Mouse (Mus musculus) bone marrow, adult 2 months (tissue): Measurements from ENCODE around the gene Agbl1. TPM values are rescaled to one million over a fixed set of nuclear protein-coding genes. Genes with fewer than 3 reads are reported as not detected.

Experiments
- H3K27ac ChIP-seq: fragments of 200-500 bp; 2 replicates; pipeline ENCODE4 v1.5.1; 2012; ENCODE audit warnings: low read depth, mild to moderate bottlenecking, control low read depth, inconsistent platforms, low read length; ENCODE audit not compliant: control insufficient read depth, poor library complexity, insufficient read depth
- H3K4me1 ChIP-seq: fragments of 200-500 bp; 2 replicates; pipeline ENCODE4 v1.6.1; 2011; ENCODE audit warnings: low read length; ENCODE audit not compliant: control insufficient read depth, insufficient read depth
- H3K4me3 ChIP-seq: fragments of 200-500 bp; replicated peaks from 2 replicates; pipeline ENCODE3; 2011; ENCODE audit warnings: mild to moderate bottlenecking, low read depth, low read length, control low read depth; ENCODE audit not compliant: control insufficient read depth
- CTCF ChIP-seq: fragments of 200-500 bp; IDR thresholded peaks from 2 replicates; pipeline ENCODE4 v1.5.1; 2011; ENCODE audit warnings: low read length, control low read depth; ENCODE audit not compliant: control insufficient read depth, insufficient read depth
- POLR2A ChIP-seq: fragments of 200-500 bp; IDR thresholded peaks from 2 replicates; pipeline ENCODE4 v1.6.1; 2011; ENCODE audit warnings: low read depth, mild to moderate bottlenecking, control low read depth, low read length, borderline replicate concordance; ENCODE audit not compliant: control insufficient read depth
- WGBS: fragments of 180-500 bp; shearing (Covaris S2); methylation state at CpG from one replicate; pipeline ENCODE4 v1.1.7; 2018; 5-methylcytosine and 5-hydroxymethylcytosine counted together
- polyA plus RNA-seq: library from polyadenylated mRNA; stranded (reverse); fragments of >200 nt; gene quantifications from 2 replicates; pipeline ENCODE4 v1.2.4, GENCODE M21; 2011; ENCODE audit warnings: low replicate concordance; ENCODE audit not compliant: missing spikeins, insufficient read depth, insufficient read length

The Agbl1 gene
- not detected in 2 replicates for polyA plus RNA-seq

- Histone ChIP-seq H3K4me1 (no peaks in the 10 kb centered on the region), H3K4me3 (no peak within 1 kb of the TSS), H3K27ac (no peak within 1 kb of the TSS)
- TF ChIP-seq POLR2A (no peak), CTCF (no peak)
- WGBS, result 53% methylated on average over 7 of the region's 7 CpGs
Observed at GRCm38 (mm10) chr7:76229311-76229937, at the start of gene Agbl1. Gene Agbl1, plus strand, starts transcription at chr7:76229887.

GRCm38 (mm10) chr7:76185005-76185658, 44.6 kb upstream of the Agbl1 start:
- TF ChIP-seq POLR2A (no peak), CTCF (no peak)
- WGBS, result 76% methylated on average over 7 of the region's 7 CpGs
- Histone ChIP-seq H3K4me1 (no peaks in the 10 kb centered on the region), H3K27ac (no peak overlapping the region), H3K4me3 (no peak overlapping the region)

- Histone ChIP-seq H3K4me3 (no peak overlapping the region), H3K27ac (no peak overlapping the region), H3K4me1 (no peaks in the 10 kb centered on the region)
- 36% methylated on average over 6 of the region's 6 CpGs for WGBS
- TF ChIP-seq CTCF (no peak), POLR2A (no peak)
Observed at GRCm38 (mm10) chr7:76185681-76186121, 44.0 kb upstream of the Agbl1 start.

- Histone ChIP-seq H3K4me3 (no peak overlapping the region), H3K27ac (no peak overlapping the region), H3K4me1 (no peaks in the 10 kb centered on the region)
- 85% methylated on average over 4 of the region's 4 CpGs for WGBS
- no peak for TF ChIP-seq POLR2A
- TF ChIP-seq CTCF, result no peak
Observed at GRCm38 (mm10) chr7:76218546-76218945, 11.1 kb upstream of the Agbl1 start.

GRCm38 (mm10) chr7:76219797-76220469, 9.8 kb upstream of the Agbl1 start:
- no peak overlapping the region for H3K27ac ChIP-seq
- WGBS, result 83% methylated on average over 7 of the region's 7 CpGs
- H3K4me1 ChIP-seq, result no peaks in the 10 kb centered on the region
- no peak overlapping the region for H3K4me3 ChIP-seq
- TF ChIP-seq CTCF, result no peak
- no peak for TF ChIP-seq POLR2A

GRCm38 (mm10) chr7:76222691-76223090, 7.0 kb upstream of the Agbl1 start:
- Histone ChIP-seq H3K27ac (no peak overlapping the region), H3K4me1 (no peaks in the 10 kb centered on the region), H3K4me3 (no peak overlapping the region)
- TF ChIP-seq CTCF (no peak), POLR2A (no peak)
- WGBS, result 71% methylated on average over 2 of the region's 2 CpGs

- 1% methylated on average over 2 of the region's 2 CpGs for WGBS
- no peak overlapping the region for H3K27ac ChIP-seq
Observed at GRCm38 (mm10) chr7:76228881-76229280, 806 bp upstream of the Agbl1 start.

GRCm38 (mm10) chr7:76234321-76234720, 4.6 kb downstream of the Agbl1 start:
- TF ChIP-seq POLR2A (no peak), CTCF (no peak)
- Histone ChIP-seq H3K4me1 (no peaks in the 10 kb centered on the region), H3K4me3 (no peak overlapping the region), H3K27ac (no peak overlapping the region)
- WGBS, result 75% methylated on average over 2 of the region's 2 CpGs

More at GRCm38 (mm10) chr7:76228881-76229280, 806 bp upstream of the Agbl1 start:
- no peaks in the 10 kb centered on the region for H3K4me1 ChIP-seq
- no peak for TF ChIP-seq CTCF
- H3K4me3 ChIP-seq, result no peak overlapping the region
